Mouse (Mus musculus): Measurements from ENCODE around the gene Fmod.

The Fmod gene

DNA sequence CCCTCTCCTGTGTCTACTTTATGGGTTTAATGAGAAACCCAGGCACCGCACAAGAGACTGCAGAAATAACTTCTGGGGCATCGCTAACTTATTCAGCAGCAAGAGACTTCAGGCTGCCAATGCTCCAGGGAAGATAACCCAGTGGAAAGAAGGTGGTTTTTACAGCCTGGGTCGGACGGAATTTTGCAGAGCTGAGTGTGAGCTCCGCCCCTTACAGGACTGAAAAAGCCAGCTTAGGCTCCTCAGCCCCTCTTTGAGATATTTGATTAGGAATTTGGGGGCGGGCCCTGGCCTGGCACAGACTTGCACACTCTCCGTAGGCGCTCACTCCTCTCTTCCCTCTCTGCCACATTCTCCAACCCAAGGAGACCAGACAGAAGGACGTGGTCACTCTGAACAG is at the start of gene Fmod:
Gene Fmod (plus strand): TSS at position 83 of the 400 bp plus-strand sequence.
- no peak for DNase-seq (ENCODE audit: low spot score in 2 of 2)

DNA sequence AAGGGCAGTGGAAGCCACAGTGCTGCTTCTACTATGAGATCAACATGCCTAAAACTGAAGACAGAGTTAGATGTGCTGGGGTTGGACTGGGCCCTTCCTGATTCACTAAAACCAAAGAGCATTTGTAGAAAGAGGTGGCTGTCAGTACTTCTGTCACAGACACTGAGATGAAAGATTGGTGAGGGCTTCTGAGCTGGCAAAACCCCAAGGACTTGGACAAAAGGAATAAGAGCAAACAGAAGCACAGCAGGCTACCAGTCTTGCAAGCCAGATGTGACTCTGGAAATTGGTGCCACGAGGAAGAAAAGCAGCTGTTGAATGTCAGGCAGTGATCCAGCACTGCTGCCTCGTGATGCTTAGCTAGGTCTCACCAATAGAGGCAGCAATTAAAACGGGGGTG is 48.2 kb upstream of the Fmod start:
- no peak for DNase-seq (ENCODE audit: low spot score in 2 of 2)

DNA sequence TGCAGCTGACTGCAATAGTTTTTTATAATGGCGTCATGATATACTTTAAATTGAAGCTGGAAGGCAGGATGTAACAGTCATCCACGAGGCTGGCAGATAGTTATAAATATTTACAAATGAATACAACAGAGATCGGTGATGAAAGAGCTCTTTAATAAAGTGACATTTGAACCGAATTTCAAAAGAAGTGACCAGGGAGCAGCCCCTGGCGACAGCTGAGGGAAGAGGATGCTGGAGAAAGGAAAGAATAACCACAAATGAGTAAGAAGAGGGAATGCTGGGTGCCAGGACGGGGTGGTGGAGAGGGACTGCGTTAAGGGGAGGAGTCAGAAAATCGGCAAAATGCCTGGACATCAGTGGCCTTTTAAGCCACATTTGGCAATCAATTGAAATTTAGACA is 45.8 kb upstream of the Fmod start:
- no peak for DNase-seq (ENCODE audit: low spot score in 2 of 2)

DNA sequence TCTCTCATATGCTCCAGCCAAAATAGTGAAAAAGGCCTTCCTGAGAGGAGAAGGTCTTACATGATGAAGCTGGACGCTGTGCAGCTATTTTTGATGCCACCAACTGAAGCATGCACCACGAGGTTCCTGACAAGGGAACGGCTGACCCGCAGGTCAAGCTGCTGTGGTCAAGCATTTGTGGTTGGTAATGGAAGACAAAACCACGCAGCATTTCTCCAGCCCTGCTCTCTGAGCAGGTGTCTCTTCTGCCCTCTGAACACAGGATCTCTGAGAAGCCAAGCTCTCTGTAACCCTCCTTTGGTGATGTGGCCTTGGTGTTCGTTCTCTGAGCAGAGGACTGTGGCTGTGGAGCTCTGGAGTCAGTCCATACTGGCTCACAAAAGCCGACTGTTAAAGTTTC is 31.6 kb upstream of the Fmod start:
- DNase-seq (ENCODE audit: low spot score in 2 of 2), result no peak

DNA sequence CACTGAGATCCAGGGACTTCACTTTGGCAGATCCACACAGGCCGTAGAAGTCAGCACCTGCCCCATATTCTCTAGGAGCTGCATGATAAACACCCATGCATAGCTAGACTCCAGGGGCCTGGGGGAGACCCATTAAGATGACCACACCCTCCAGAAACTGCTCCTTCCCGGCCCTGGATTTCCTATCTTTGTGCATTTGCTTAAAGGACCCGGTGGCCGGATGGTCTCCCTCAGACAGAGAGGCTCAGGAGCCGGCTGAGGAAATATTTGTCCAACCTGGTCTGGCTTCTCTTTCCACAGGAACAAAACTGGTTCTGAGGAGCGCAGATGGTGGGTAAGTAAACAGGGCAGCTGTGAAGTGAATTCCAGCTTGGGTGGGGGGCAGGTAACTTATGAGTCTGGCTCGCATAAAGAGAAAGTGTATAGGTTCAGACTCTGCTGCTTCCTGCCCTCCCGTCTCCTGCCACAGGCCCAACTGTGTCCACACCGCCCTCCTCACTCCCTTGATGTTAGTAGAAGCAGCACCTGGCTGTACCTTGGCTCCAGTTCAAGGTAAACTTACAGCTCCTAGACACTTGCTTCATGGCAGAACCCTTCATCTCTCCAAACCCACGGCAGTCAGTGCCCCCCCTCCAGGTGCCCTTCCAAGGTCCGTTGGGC is 30.8 kb upstream of the Fmod start:
- no peak for DNase-seq (ENCODE audit: low spot score in 2 of 2)

DNA sequence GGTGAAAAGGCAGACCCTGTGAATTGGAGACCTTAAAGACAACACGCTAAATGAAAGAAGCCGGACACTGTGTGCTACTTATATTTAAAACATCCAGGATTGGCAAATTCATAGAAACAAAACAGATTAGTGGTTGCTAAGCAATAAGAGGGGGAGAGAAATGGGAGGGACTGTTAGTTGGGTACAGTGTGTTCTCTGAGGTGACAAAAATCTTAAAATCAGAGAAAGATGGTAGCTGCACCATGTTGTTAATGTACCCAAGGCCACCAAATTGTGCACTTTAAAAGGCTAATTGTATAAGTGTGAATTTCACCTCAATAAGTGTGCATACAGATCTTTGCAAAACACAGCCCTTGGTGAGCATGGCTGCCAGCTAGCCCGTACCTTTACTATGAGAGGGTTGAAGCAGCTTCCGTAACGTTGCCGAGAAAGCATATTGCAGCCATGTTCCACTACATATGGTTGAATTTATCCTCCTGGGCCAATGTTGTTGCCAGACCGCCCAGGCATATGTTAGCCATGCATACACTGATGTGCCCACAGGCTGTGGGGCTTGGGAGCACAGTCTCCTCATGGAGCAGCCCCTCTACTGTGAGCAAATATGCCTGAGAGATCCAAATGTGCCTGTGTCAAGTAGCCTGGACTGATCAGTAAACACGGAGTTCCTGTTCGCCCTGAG is 12.6 kb upstream of the Fmod start:
- DNase-seq (ENCODE audit: low spot score in 2 of 2), result no peak

DNA sequence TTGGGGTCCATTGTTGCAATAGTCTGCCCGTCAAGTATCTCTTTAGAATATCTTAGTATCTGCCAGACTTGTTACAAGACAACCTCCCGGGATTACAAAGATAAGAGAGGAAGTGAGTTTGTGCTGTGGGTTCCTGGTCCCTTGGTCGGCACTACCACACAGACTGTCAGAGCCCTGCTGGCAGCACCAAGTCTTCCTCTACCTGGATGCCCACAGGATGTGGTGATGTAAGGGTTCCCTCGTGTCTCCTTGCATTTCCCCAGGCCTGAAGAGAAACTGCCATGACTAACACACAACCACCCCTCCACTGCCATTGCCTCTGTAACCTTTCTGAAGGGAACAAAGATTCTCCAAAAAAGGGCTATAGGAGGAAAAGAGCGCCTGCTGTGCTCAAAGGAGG is 11.1 kb upstream of the Fmod start:
- DNase-seq (ENCODE audit: low spot score in 2 of 2), result no peak

DNA sequence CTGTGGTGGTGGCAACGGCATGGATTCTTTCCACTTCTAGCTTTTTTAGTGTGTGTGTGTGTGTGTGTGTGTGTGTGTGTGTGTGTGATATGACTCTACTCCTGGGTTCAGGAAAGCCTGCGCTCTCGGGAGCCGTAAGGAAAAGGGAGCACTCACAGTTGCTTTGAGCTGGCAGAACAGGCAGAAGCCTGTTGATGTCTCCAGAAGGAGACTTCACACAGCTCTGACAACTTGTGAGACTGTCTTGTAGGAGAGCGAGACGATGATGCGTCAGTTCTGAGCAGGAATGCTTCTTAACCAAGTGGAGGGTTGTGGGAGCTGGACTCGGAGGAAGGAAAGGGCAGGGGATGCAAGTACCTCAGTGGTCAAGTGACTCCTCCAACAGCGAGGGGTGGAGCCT is 10.3 kb upstream of the Fmod start:
- no peak for DNase-seq (ENCODE audit: low spot score in 2 of 2)

DNA sequence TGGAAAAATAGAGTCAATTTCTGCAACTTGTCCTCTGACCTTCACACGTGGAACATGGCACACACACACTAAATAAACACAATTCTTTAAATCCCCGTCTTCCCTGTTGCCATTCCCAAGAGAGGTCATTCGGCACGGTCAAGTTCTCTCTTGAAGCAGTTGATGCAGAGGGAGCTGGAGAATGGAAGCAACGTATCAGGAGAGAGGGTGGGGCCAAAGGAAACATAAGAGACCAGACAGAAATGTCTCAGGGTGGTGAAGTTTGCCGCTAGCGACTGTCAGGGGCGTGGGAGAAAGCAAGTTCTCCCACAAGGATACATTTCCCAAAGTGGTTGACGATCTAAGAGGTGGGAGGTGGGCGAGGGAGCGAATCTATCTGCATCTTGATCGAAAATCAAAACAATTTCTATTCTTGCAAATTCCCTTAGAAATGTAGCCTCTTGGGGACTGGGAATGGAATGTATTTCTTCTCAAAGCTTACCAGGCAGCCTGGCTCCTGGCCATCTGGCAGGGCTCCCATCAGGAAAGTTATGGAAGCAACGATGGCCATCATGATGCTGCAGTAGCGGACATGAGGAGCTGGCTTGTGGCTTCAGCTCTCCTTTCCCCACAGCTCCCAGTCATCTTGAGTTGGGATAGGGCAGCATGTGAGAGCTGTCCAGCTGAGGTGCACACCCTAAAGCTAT is 8.8 kb upstream of the Fmod start:
- no peak for DNase-seq (ENCODE audit: low spot score in 2 of 2)

DNA sequence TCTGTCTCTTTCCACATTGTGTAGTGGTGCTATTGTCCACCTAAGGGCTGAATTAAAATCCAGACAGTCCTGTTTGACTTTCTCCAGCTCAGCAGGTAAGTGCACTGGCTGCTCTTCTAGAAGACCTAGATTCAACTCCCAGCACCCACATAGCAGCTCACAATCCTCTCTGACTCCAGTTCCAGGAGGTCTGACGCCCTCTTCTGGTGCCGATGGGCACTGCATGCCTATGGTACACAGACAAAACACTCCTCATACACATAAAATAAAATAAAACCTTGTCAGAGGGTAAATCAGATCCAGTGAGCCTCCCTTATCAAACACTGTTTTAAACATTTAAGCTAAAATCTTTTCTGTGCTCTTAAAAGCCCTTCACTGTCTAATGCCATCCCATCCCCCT is 562 bp upstream of the Fmod start:
- no peak for DNase-seq (ENCODE audit: low spot score in 2 of 2)

DNA sequence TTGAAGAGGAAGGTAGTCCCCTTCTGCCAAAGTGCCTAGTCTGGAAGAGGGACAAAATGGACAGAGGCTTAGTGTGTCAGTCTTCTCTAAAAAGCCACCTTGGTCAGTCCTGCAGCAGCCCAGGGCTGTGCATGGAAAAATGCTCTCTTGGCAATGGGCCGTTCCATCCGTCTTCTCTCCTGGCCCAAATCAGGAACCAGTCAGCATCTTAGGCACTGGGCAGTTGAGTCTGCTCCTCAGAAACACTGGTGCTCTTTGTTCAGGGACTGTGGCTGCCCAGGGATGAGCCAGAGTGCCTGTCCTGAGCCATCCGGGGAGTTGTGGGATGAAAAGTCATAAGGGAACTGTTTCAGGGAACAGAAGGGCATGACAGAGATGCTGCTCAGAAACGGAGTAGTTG is 1.3 kb downstream of the Fmod start:
- DNase-seq (ENCODE audit: low spot score in 2 of 2), result no peak

DNA sequence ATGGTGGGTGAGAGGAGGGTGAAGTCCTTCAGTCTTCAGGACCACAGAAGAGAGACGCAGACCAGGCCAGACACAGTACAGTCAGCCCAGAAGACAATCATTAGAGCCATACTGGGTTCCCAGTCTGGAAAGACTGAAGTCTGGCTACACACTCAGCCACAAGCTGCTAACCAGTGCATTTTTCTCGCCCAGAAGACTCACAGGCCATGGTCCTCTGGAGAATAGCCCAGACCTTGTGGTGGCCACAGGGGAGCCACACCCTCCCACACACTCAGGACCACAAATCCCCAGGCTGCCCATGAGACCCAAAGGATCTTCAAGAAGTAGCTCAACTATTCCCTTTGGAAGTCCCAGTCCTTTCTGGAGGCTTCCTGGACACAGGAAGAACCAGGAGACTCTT is 2.3 kb downstream of the Fmod start:
- DNase-seq (ENCODE audit: low spot score in 2 of 2), result no peak

DNA sequence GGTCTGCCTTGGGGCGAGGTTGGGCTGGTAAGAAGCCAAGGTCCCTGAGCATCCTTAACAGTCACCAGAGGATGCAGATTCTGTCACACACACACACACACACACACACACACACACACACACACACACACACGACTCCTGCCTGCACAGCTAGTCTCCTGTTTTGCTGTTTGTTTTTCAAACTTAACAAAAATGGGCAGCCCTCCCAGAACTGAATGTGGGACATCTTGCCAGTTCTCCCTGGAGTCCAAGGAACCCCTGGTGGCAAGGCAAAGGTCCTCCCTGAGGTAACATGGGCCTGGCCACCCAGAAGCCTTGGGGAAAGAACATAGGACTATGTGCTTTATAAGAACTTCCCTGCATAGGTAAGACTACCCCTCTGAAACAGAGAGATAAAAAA is 4.8 kb downstream of the Fmod start:
- no peak for DNase-seq (ENCODE audit: low spot score in 2 of 2)

DNA sequence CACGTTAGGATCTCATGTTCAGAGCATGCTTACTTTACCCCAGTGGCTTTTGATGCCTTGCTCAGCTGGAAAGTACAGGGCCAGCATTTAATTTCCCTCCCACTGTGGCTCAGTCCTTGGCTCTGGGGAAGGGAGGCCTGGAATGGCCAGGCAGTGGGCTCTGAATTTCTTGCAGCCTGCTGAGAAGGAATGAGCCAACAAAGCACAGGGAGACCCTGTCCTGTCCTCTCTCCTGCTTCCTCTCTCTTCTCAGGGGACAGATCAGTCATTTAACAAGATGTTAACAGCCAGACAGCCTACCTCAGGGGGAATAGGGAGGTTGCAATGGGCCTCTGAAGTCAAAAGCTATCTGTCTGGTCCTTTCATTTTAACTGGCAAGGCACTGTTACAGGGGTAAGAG is 5.3 kb downstream of the Fmod start:
- DNase-seq (ENCODE audit: low spot score in 2 of 2), result no peak

DNA sequence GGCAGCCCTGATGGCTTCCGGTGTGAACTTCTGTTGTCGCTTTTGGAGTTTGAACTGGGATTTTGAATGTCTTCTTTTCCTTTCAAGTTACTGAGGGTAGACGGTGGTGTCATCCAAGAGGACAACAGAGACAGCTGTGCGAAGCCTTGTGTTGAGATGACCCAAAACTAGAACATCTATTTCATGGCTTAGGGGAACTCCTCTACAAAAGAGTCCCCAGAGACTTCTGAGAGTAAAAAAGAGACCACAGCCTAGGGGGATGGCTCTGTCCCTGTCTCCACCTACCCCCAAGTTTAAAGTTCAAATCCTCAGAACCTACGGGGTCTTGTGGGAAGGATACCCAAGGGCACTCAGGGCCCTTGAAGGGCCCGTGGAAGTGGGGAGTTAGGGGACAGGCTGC is 7.8 kb downstream of the Fmod start:
- no peak for DNase-seq (ENCODE audit: low spot score in 2 of 2)

DNA sequence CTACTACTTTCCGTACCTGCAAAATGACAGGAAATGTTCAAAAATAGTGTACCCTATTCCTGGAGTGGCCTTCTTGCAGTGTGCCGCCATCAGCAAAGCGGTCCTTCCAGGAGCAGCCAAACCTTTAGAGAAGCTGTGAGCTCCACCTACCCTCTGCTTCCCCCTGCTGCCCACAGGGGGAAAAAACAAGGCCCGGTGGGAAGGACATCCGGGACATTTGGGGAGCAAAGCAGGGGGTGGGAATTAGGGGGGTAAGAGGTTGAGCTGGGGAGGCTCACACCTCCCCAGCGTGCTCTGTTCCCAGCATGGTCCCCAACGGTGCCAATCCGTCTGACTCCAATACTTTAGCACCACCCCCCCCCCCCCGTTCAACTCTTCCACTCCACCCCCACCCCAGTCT is 8.9 kb downstream of the Fmod start:
- no peak for DNase-seq (ENCODE audit: low spot score in 2 of 2)

DNA sequence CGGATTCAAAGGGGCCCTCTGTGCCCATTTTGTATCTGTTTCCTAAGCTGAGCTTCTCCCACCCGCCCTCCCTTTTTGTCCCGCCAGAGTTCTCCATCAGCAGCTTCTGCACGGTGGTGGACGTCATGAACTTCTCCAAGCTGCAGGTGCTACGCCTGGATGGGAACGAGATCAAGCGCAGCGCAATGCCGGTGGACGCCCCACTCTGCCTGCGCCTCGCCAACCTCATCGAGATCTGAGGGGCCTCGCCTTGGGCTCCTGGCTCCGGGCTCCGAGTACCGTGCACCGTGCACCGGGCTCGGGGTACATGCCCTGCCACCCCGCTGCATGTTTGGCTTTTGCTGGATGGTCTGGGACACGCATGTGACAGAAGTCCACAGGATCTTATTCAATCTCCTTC is 9.3 kb downstream of the Fmod start:
- DNase-seq (ENCODE audit: low spot score in 2 of 2), result no peak

DNA sequence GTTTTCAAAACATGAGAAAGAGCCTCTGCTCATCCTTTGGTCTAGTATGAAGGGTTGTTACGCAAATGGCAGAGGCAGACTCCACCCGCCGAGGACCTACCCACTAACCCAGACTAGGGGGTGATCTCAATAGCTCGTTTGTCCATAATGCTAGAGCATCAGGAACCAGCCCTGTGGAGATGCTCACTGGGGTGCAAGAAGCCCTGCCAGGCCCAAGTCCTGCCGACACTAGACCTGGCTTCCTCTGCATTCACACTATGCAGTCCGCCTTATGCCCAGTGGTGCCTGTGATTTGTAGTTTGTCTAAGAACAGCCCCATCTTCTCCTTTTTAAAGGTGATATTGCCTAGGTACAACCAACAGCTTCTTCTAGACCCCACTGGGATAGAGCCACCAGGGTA is 10.4 kb downstream of the Fmod start:
- no peak for DNase-seq (ENCODE audit: low spot score in 2 of 2)

DNA sequence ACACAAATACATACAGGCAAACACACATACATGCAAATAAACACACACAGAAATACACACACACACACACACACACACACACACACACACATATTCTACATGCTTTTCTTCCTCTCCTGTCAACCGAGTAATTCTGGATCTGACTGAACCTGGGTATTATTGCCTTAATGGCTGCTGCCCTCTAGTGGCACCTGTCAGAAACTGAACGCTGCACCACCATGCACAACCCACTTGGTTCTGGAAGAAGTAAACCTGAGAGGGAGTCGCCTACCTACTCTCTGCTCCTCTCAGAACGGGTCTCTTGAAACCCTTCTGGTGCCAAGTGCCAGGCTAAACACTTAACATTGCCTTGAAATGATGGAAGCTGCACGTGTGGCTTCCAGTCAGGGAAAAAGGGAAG is 11.7 kb downstream of the Fmod start:
- peak in 1 of 2 experiments; percentile 66 for DNase-seq (ENCODE audit: low spot score in 2 of 2)

DNA sequence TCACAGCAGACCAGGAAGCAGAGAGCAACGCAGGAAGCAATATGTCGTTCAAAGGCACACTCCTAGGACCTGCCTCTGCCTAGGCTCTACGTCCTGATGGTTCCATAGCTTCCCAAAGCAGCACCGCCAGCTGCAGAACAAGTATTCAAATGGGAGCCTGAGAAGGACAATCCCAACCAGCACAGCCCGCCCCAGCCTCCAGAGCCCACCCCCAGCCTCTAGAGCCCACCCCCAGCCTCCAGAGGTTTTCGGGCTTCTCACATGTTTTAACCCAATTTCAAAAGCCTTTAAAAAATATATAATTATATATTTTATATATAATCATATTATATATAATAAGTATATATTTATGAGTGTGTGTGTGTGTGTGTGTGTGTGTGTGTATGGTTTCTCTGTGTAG is 12.5 kb downstream of the Fmod start:
- no peak for DNase-seq (ENCODE audit: low spot score in 2 of 2)

DNA sequence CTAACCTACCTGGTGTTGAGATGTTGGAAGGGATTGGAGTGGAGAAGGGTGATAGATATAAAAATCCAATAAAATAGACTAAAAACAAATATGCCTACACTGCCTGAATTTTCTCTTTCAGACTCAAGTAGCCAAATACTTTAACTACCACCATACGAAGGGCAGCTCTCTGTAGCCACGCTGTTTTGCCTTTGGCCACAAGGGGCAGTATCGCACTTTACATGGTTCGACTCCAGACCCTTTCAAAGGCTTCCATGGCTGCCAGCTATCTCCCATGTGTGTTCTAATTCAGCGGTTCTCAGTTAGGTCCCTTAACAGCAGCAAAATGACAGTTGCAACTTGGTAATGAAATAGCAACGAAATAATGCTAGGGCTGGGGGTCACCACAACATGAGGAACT is 16.2 kb downstream of the Fmod start:
- DNase-seq (ENCODE audit: low spot score in 2 of 2), result peak; percentile 72 to 86

DNA sequence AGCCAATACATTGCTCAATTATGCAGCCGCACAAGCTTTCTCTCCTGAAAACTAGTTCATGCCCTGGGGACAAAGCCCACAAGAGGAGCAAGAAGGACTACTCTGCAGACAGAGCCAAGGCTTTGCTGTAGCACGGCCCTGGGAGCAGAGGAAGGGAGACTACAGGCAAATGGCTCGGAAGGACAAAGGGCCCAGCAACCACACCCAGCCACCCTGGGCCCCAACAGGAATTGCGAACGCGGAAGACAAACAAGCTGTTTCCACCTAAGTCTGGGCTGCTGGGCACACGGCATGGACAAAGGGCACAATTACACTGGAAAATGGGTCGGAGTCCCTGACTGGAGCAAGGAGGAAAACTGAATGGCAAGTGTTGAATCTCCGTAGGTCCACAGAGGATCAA is 18.0 kb downstream of the Fmod start:
- DNase-seq (ENCODE audit: low spot score in 2 of 2), result no peak

DNA sequence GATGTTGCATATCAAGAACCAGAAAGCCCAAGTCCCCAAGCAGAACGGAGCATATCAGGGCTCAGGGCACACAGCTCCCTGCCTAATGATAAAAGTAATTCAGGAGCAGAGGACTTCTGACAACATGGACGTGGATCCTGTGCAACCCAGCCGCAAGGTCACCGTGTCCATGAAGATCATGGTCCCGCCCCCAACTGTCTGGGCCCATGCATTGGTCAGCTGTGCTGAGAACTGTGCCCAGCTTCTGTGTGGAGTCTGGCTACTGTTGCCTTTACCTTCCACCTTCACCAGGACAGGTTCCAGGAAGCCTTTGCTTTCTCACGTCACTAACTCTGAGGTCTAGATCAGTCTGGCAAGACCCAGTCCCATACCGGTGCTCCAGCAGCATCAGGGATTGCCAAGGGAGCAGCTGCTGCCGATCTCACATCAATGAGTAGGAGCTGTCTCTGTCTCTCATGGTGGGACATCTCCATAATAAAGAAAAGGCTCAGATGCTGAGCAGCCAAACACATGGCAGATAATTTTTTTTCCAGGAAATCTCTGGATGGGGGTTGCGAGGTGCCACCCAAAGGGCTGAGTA is 18.7 kb downstream of the Fmod start:
- no peak for DNase-seq (ENCODE audit: low spot score in 2 of 2)
